Comparison of ENCODE assay signal across 8 mouse cellular contexts in genomic region chr2:24367030-24367894, GRCm38 (mm10). TPM values are rescaled to one million over a fixed set of nuclear protein-coding genes. Genes with fewer than 3 reads are reported as not detected.
DNase-seq lines count a peak whose midpoint lies in the region; ATAC-seq lines count a peak whose summit lies in the region.

Psd4 (plus strand) TSS chr2:24367580.

- H3K9ac ChIP-seq in embryonic facial prominence, embryonic 14.5 days (ENCODE audit: low read depth, low read length) = peak within 1 kb of the TSS; percentile 54
- peak within 1 kb of the TSS; percentile 44; the same call in 1 of the 2 replicates for H3K9ac ChIP-seq in heart, embryonic 14.5 days (ENCODE audit: low read length)
- peak within 1 kb of the TSS; percentile 49 for H3K9ac ChIP-seq in kidney, embryonic 16.5 days (replicated peaks; ENCODE audit: low read length)

- H3K9me3 ChIP-seq in embryonic facial prominence, embryonic 14.5 days (ENCODE audit: control insufficient read depth, low read length) = no peaks in the 10 kb centered on the region
- H3K9me3 ChIP-seq in heart, embryonic 14.5 days (ENCODE audit: control insufficient read depth, low read length) = no peaks in the 10 kb centered on the region
- H3K9me3 ChIP-seq in kidney, embryonic 16.5 days (ENCODE audit: low read length) = no peaks in the 10 kb centered on the region

- H3K4me3 ChIP-seq in embryonic facial prominence, embryonic 14.5 days (ENCODE audit: low read depth, low read length) = peak within 1 kb of the TSS; percentile 42
- peak within 1 kb of the TSS; percentile 38 for H3K4me3 ChIP-seq in heart, embryonic 14.5 days (ENCODE audit: control insufficient read depth in 1 of 2, insufficient read depth in 1 of 2, low read depth in 1 of 2, low read length in 2 of 2)
- peak within 1 kb of the TSS; percentile 40 for H3K4me3 ChIP-seq in kidney, embryonic 16.5 days (ENCODE audit: low read length)

- 5% methylated on average over 26 of the region's 47 CpGs for WGBS in embryonic facial prominence, embryonic 14.5 days
- 4% methylated on average over 46 of the region's 47 CpGs for WGBS in heart, embryonic 14.5 days
- 4% methylated on average over 46 of the region's 47 CpGs for WGBS in kidney, embryonic 16.5 days

- peaks cover 5% of the 10 kb centered on the region; the same call in 1 of the 2 replicates for H3K4me1 ChIP-seq in embryonic facial prominence, embryonic 14.5 days (ENCODE audit: control insufficient read depth, insufficient read depth, low read length)
- peaks cover 4 to 5% of the 10 kb centered on the region in 2 experiments; a peak in 2 of 4 replicates for H3K4me1 ChIP-seq in heart, embryonic 14.5 days (ENCODE audit: control insufficient read depth in 2 of 2, insufficient read depth in 2 of 2, low read length in 2 of 2)
- H3K4me1 ChIP-seq in kidney, embryonic 16.5 days (ENCODE audit: insufficient read depth, low read length) = peaks cover 11% of the 10 kb centered on the region; the same call in 1 of the 2 replicates

- no peaks in the 10 kb centered on the region for H3K36me3 ChIP-seq in embryonic facial prominence, embryonic 14.5 days (ENCODE audit: control insufficient read depth, insufficient read depth, low read length)
- no peaks in the 10 kb centered on the region for H3K36me3 ChIP-seq in heart, embryonic 14.5 days (ENCODE audit: control insufficient read depth, insufficient read depth, low read length)
- no peaks in the 10 kb centered on the region for H3K36me3 ChIP-seq in kidney, embryonic 16.5 days (ENCODE audit: insufficient read depth, low read length)

- H3K27ac ChIP-seq in embryonic facial prominence, embryonic 14.5 days (replicated peaks; ENCODE audit: low read depth, low read length) = no peak within 1 kb of the TSS
- no peak within 1 kb of the TSS for H3K27ac ChIP-seq in heart, embryonic 14.5 days (replicated peaks in 1 of 2; ENCODE audit: control insufficient read depth in 1 of 2, insufficient read depth in 1 of 2, low read depth in 2 of 2, low read length in 2 of 2)
- H3K27ac ChIP-seq in kidney, embryonic 16.5 days (ENCODE audit: low read length) = peak within 1 kb of the TSS; percentile 29; the same call in 1 of the 2 replicates

- peak within 1 kb of the TSS; percentile 79 for H3K4me2 ChIP-seq in embryonic facial prominence, embryonic 14.5 days (ENCODE audit: low read depth, low read length)
- peak within 1 kb of the TSS; percentile 75 for H3K4me2 ChIP-seq in heart, embryonic 14.5 days (ENCODE audit: low read length)
- H3K4me2 ChIP-seq in kidney, embryonic 16.5 days (replicated peaks; ENCODE audit: low read depth, low read length) = peak within 1 kb of the TSS; percentile 66

- peak; percentile 97 for ATAC-seq in embryonic facial prominence, embryonic 14.5 days (ENCODE audit: low read depth)
- ATAC-seq in heart, embryonic 14.5 days (ENCODE audit: insufficient number of reproducible peaks, insufficient read depth, low FRiP score, low read depth) = peak; percentile 83
- peak; percentile 98 for ATAC-seq in kidney, embryonic 16.5 days (ENCODE audit: low FRiP score, low TSS enrichment)

- DNase-seq in right cerebral cortex, postnatal 14 days = peak; percentile 24
- no peak for DNase-seq in right cerebral cortex, postnatal 36 days (ENCODE audit: low spot score in 2 of 2)
- DNase-seq in embryonic facial prominence, embryonic 14.5 days (ENCODE audit: low spot score) = peak; percentile 79
- peak; percentile 76 for DNase-seq in lung, postnatal 14 days
- peak; percentile 44 for DNase-seq in ovary, postnatal 14 days (ENCODE audit: low spot score)
- peak; percentile 70 for DNase-seq in urinary bladder, adult 2 months (ENCODE audit: low spot score)

- peaks cover 5% of the 10 kb centered on the region; the same call in 1 of the 2 replicates for H3K27me3 ChIP-seq in embryonic facial prominence, embryonic 14.5 days (replicated peaks; ENCODE audit: control insufficient read depth, insufficient read depth, low read length)
- no peaks in the 10 kb centered on the region for H3K27me3 ChIP-seq in heart, embryonic 14.5 days (ENCODE audit: control insufficient read depth, insufficient read depth, low read length)
- no peaks in the 10 kb centered on the region for H3K27me3 ChIP-seq in kidney, embryonic 16.5 days (ENCODE audit: insufficient read depth, low read length)

RNA-seq across cellular contexts. Expression of gene Psd4, which starts in this region (rescaled TPM):
- polyA plus RNA-seq in embryonic facial prominence, embryonic 14.5 days (2014; fragmentation: Nextera tagmentation; extraction: Ambion mirVana) = 2.4 and 2.7 TPM in 2 replicates
- polyA plus RNA-seq in heart, embryonic 14.5 days (2014; fragmentation: Nextera tagmentation; extraction: Ambion mirVana) = 1.2 and 1.4 TPM in 2 replicates
- 2.4 and 3.1 TPM in 2 replicates for polyA plus RNA-seq in kidney, embryonic 16.5 days (2015; fragmentation: Nextera tagmentation; extraction: Ambion mirVana)
- 17.9 and 22.3 TPM in 2 replicates for polyA plus RNA-seq in urinary bladder, adult 2 months (2012; rRNA removed)

Comparison
In these comparisons a context has a peak if more than half of its experiments do, and no peak if none do; other contexts are left out.
1. DNase-seq: peak in right cerebral cortex, postnatal 14 days (single experiment), embryonic facial prominence, embryonic 14.5 days (single experiment), lung, postnatal 14 days (single experiment), ovary, postnatal 14 days (single experiment) and urinary bladder, adult 2 months (single experiment); none in right cerebral cortex, postnatal 36 days (0 of 2).
2. Peak in every context shown above with its lines, with median percentiles within 50 percentile points of each other: ATAC-seq, H3K4me2 ChIP-seq, H3K4me3 ChIP-seq and H3K9ac ChIP-seq.